Mouse (Mus musculus) lung, embryonic 15.5 days (tissue): ENCODE data around the gene Prss44. TPM values are rescaled to one million over a fixed set of nuclear protein-coding genes. Genes with fewer than 3 reads are reported as not detected.

ENCODE experiments used
- ATAC-seq: fragments of 200-750 bp; cut with Nextera tagmentation; 2 replicates; pipeline ENCODE4 v1.8.0; 2017; ENCODE audit warnings: moderate number of reproducible peaks, borderline replicate concordance; ENCODE audit not compliant: low FRiP score, low TSS enrichment; ENCODE audit errors: extremely low read depth
- H3K27ac ChIP-seq: fragments of 300-500 bp; sonication (generic); 2 replicates; pipeline ENCODE4 v1.5.1; 2015; ENCODE audit warnings: moderate library complexity, mild to moderate bottlenecking, inconsistent platforms
- H3K27me3 ChIP-seq: fragments of 300-500 bp; sonication (generic); 2 replicates; pipeline ENCODE4 v1.6.1; 2015; ENCODE audit warnings: inconsistent platforms
- H3K36me3 ChIP-seq: fragments of 300-500 bp; sonication (generic); 2 replicates; pipeline ENCODE4 v1.6.1; 2015; ENCODE audit warnings: inconsistent platforms
- H3K4me1 ChIP-seq: fragments of 300-500 bp; sonication (generic); 2 replicates; pipeline ENCODE4 v1.6.1; 2015; ENCODE audit warnings: inconsistent platforms
- H3K4me2 ChIP-seq: fragments of 300-500 bp; sonication (generic); 2 replicates; pipeline ENCODE4 v1.6.1; 2015; ENCODE audit warnings: inconsistent platforms, mild to moderate bottlenecking, moderate library complexity
- H3K4me3 ChIP-seq: fragments of 300-500 bp; sonication (generic); 2 replicates; pipeline ENCODE4 v1.5.1; 2015; ENCODE audit warnings: mild to moderate bottlenecking, inconsistent platforms
- H3K9ac ChIP-seq: fragments of 300-500 bp; sonication (generic); 2 replicates; pipeline ENCODE4 v1.6.1; 2015; ENCODE audit warnings: inconsistent platforms
- H3K9me3 ChIP-seq: fragments of 300-500 bp; sonication (generic); 2 replicates; pipeline ENCODE4 v1.6.1; 2016; ENCODE audit warnings: inconsistent platforms
- WGBS: fragments of 180-500 bp; shearing (Covaris S2); methylation state at CpG from one replicate; pipeline ENCODE4 v1.1.7; 2015; 5-methylcytosine and 5-hydroxymethylcytosine counted together
- polyA plus RNA-seq: library from polyadenylated mRNA; unstranded; fragments of >200 nt; fragmentation: Nextera tagmentation; extraction: Ambion mirVana; gene quantifications from 2 replicates; pipeline ENCODE4 v1.2.1, GENCODE M21; 2015

Prss44 gene
- not detected in 2 replicates for polyA plus RNA-seq

GRCm38 (mm10) chr9:110813789-110814188 lies at the start of gene Prss44:
Prss44 (plus strand) TSS chr9:110813994.
- H3K27ac ChIP-seq = no peak within 1 kb of the TSS
- no peak for ATAC-seq
- no peak within 1 kb of the TSS for H3K4me3 ChIP-seq
- H3K4me1 ChIP-seq = no peaks in the 10 kb centered on the region
- no peaks in the 10 kb centered on the region for H3K36me3 ChIP-seq
- 60% methylated on average over 18 of the region's 18 CpGs for WGBS
- H3K9ac ChIP-seq = no peak within 1 kb of the TSS
- no peaks in the 10 kb centered on the region for H3K27me3 ChIP-seq
- H3K4me2 ChIP-seq = no peak within 1 kb of the TSS
- no peaks in the 10 kb centered on the region for H3K9me3 ChIP-seq

GRCm38 (mm10) chr9:110772336-110772735 lies 41.5 kb upstream of the Prss44 start:
- no peaks in the 10 kb centered on the region for H3K36me3 ChIP-seq
- no peak overlapping the region for H3K4me2 ChIP-seq
- H3K9me3 ChIP-seq = no peaks in the 10 kb centered on the region
- WGBS = 88% methylated on average over 10 of the region's 10 CpGs
- H3K27me3 ChIP-seq = no peaks in the 10 kb centered on the region
- peaks cover 19% of the 10 kb centered on the region for H3K4me1 ChIP-seq
- no peak for ATAC-seq
- H3K9ac ChIP-seq = no peak overlapping the region
- no peak overlapping the region for H3K4me3 ChIP-seq
- H3K27ac ChIP-seq = no peak overlapping the region

- Histone ChIP-seq H3K4me2 (peak overlapping the region; percentile 41), H3K9me3 (no peaks in the 10 kb centered on the region)
- ATAC-seq = peak; percentile 82
These were observed 39.2 kb upstream of the Prss44 start for GRCm38 (mm10) chr9:110774403-110775268.

GRCm38 (mm10) chr9:110775269-110776022 lies 38.3 kb upstream of the Prss44 start:
- no peaks in the 10 kb centered on the region for H3K36me3 ChIP-seq
- peak; percentile 82 for ATAC-seq
- 47% methylated on average over 10 of the region's 10 CpGs for WGBS
- H3K9ac ChIP-seq = peak overlapping the region; percentile 0; the same call in 1 of the 2 replicates
- 0 out of 2 replicates have a peak, but pooled peaks cover 2% of the 10 kb centered on the region for H3K27me3 ChIP-seq
- no peaks in the 10 kb centered on the region for H3K9me3 ChIP-seq
- H3K27ac ChIP-seq = peak overlapping the region; percentile 89
- H3K4me1 ChIP-seq = peaks cover 40% of the 10 kb centered on the region
- H3K4me2 ChIP-seq = peak overlapping the region; percentile 41
- no peak overlapping the region for H3K4me3 ChIP-seq

More at GRCm38 (mm10) chr9:110774403-110775268, 39.2 kb upstream of the Prss44 start:
- Histone ChIP-seq H3K27me3 (no peaks in the 10 kb centered on the region), H3K4me3 (no peak overlapping the region), H3K9ac (no peak overlapping the region), H3K4me1 (peaks cover 40% of the 10 kb centered on the region), H3K36me3 (no peaks in the 10 kb centered on the region), H3K27ac (peak overlapping the region; percentile 89)
- WGBS = 44% methylated on average over 15 of the region's 15 CpGs

GRCm38 (mm10) chr9:110778100-110778499 lies 35.7 kb upstream of the Prss44 start:
- no peak overlapping the region for H3K9ac ChIP-seq
- no peaks in the 10 kb centered on the region for H3K36me3 ChIP-seq
- no peak overlapping the region; the same call in 1 of the 2 replicates for H3K27ac ChIP-seq
- H3K4me1 ChIP-seq = peaks cover 59% of the 10 kb centered on the region
- H3K27me3 ChIP-seq = 0 out of 2 replicates have a peak, but pooled peaks cover 4% of the 10 kb centered on the region
- H3K4me3 ChIP-seq = no peak overlapping the region
- ATAC-seq = no peak
- WGBS = 48% methylated on average over 1 of the region's 1 CpGs
- H3K4me2 ChIP-seq = no peak overlapping the region
- H3K9me3 ChIP-seq = no peaks in the 10 kb centered on the region

- peak overlapping the region; percentile 33; the same call in 1 of the 2 replicates for H3K27ac ChIP-seq
- ATAC-seq = no peak
- no peaks in the 10 kb centered on the region for H3K36me3 ChIP-seq
- H3K4me2 ChIP-seq = no peak overlapping the region
- peaks cover 59% of the 10 kb centered on the region for H3K4me1 ChIP-seq
- WGBS = 73% methylated on average over 7 of the region's 7 CpGs
- no peak overlapping the region for H3K4me3 ChIP-seq
- H3K27me3 ChIP-seq = 0 out of 2 replicates have a peak, but pooled peaks cover 4% of the 10 kb centered on the region
- H3K9me3 ChIP-seq = no peaks in the 10 kb centered on the region
- H3K9ac ChIP-seq = no peak overlapping the region
These were observed 35.2 kb upstream of the Prss44 start for GRCm38 (mm10) chr9:110778559-110778958.

- no peak overlapping the region for H3K4me3 ChIP-seq
- H3K4me1 ChIP-seq = peaks cover 57% of the 10 kb centered on the region
- peak overlapping the region; percentile 33; the same call in 1 of the 2 replicates for H3K27ac ChIP-seq
- no peak overlapping the region for H3K4me2 ChIP-seq
- 53% methylated on average over 5 of the region's 5 CpGs for WGBS
- no peak for ATAC-seq
- H3K9me3 ChIP-seq = no peaks in the 10 kb centered on the region
- no peak overlapping the region for H3K9ac ChIP-seq
- H3K36me3 ChIP-seq = no peaks in the 10 kb centered on the region
- 0 out of 2 replicates have a peak, but pooled peaks cover 4% of the 10 kb centered on the region for H3K27me3 ChIP-seq
These were observed 34.4 kb upstream of the Prss44 start for GRCm38 (mm10) chr9:110779242-110779913.

- ATAC-seq = peak; percentile 92
- peak overlapping the region; percentile 47 for H3K4me3 ChIP-seq
- no peaks in the 10 kb centered on the region for H3K36me3 ChIP-seq
- WGBS = under 1% methylated on average over 43 of the region's 43 CpGs
- H3K27me3 ChIP-seq = 0 out of 2 replicates have a peak, but pooled peaks cover 4% of the 10 kb centered on the region
- peak overlapping the region; percentile 53 for H3K9ac ChIP-seq
- H3K4me1 ChIP-seq = peaks cover 47% of the 10 kb centered on the region
- peak overlapping the region; percentile 67 for H3K27ac ChIP-seq
- no peaks in the 10 kb centered on the region for H3K9me3 ChIP-seq
- peak overlapping the region; percentile 88 for H3K4me2 ChIP-seq
These were observed 32.5 kb upstream of the Prss44 start for GRCm38 (mm10) chr9:110781256-110781721.

- Histone ChIP-seq H3K27me3 (0 out of 2 replicates have a peak, but pooled peaks cover 4% of the 10 kb centered on the region), H3K4me1 (peaks cover 47% of the 10 kb centered on the region), H3K4me2 (peak overlapping the region; percentile 88), H3K9me3 (no peaks in the 10 kb centered on the region), H3K9ac (peak overlapping the region; percentile 53), H3K4me3 (peak overlapping the region; percentile 47), H3K27ac (peak overlapping the region; percentile 67), H3K36me3 (no peaks in the 10 kb centered on the region)
- ATAC-seq = peak; percentile 77
- WGBS = under 1% methylated on average over 23 of the region's 23 CpGs
These were observed 32.1 kb upstream of the Prss44 start for GRCm38 (mm10) chr9:110781731-110782130.

- Histone ChIP-seq H3K9me3 (no peaks in the 10 kb centered on the region), H3K36me3 (no peaks in the 10 kb centered on the region), H3K4me2 (no peak overlapping the region), H3K4me3 (no peak overlapping the region), H3K4me1 (peaks cover 29% of the 10 kb centered on the region), H3K9ac (no peak overlapping the region), H3K27ac (no peak overlapping the region), H3K27me3 (0 out of 2 replicates have a peak, but pooled peaks cover 4% of the 10 kb centered on the region)
- WGBS = 4% methylated on average over 1 of the region's 1 CpGs
- ATAC-seq = no peak
These were observed 30.2 kb upstream of the Prss44 start for GRCm38 (mm10) chr9:110783611-110784010.

GRCm38 (mm10) chr9:110788169-110788568 lies 25.6 kb upstream of the Prss44 start:
- no peak overlapping the region for H3K9ac ChIP-seq
- no peak for ATAC-seq

More at GRCm38 (mm10) chr9:110788169-110788568, 25.6 kb upstream of the Prss44 start:
- Histone ChIP-seq H3K4me1 (0 out of 2 replicates have a peak, but pooled peaks cover 2% of the 10 kb centered on the region), H3K9me3 (no peaks in the 10 kb centered on the region), H3K4me3 (no peak overlapping the region), H3K36me3 (no peaks in the 10 kb centered on the region), H3K27me3 (no peaks in the 10 kb centered on the region), H3K27ac (no peak overlapping the region), H3K4me2 (no peak overlapping the region)
- 86% methylated on average over 3 of the region's 3 CpGs for WGBS
